Mouse (Mus musculus) erythroblast, embryonic 14.5 days (primary cell): ENCODE data around the gene Prkab2. TPM values are rescaled to one million over a fixed set of nuclear protein-coding genes. Genes with fewer than 3 reads are reported as not detected.

Experiments used
- H3K27me3 ChIP-seq: 2 replicates; pipeline ENCODE4 v1.6.1; 2012; ENCODE audit warnings: inconsistent platforms; ENCODE audit not compliant: control insufficient read depth
- H3K36me3 ChIP-seq: 2 replicates; pipeline ENCODE4 v1.6.1; 2012; ENCODE audit warnings: mild to moderate bottlenecking, inconsistent platforms; ENCODE audit not compliant: control insufficient read depth
- H3K4me1 ChIP-seq: 2 replicates; pipeline ENCODE4 v1.6.1; 2012; ENCODE audit warnings: inconsistent platforms; ENCODE audit not compliant: control insufficient read depth
- H3K4me3 ChIP-seq: replicated peaks from 2 replicates; pipeline ENCODE3; 2012; ENCODE audit warnings: moderate library complexity, mild to moderate bottlenecking, inconsistent platforms
- H3K9me3 ChIP-seq: 2 replicates; pipeline ENCODE4 v1.6.1; 2012; ENCODE audit warnings: low read length, inconsistent platforms, mixed read lengths; ENCODE audit not compliant: control insufficient read depth
- GATA1 ChIP-seq: IDR thresholded peaks from 2 replicates; pipeline ENCODE4 v1.6.1; 2012; ENCODE audit warnings: low read length, inconsistent platforms, mixed read lengths
- TAL1 ChIP-seq: IDR thresholded peaks from 3 replicates; pipeline ENCODE4 v1.6.1; 2012; ENCODE audit warnings: low read length, inconsistent platforms, mixed read lengths
- polyA plus RNA-seq: library from polyadenylated mRNA; stranded (reverse); fragments of >175 nt; gene quantifications from 2 replicates; pipeline ENCODE4 v1.2.3, GENCODE M21; 2012

The Prkab2 gene
- polyA plus RNA-seq, 1 experiment: 0.01 TPM

GRCm38 (mm10) chr3:97624611-97625010, 33.4 kb upstream of the Prkab2 start:
- no peak overlapping the region for H3K4me3 ChIP-seq
- peaks cover 3% of the 10 kb centered on the region; the same call in 1 of the 2 replicates for H3K27me3 ChIP-seq
- no peaks in the 10 kb centered on the region for H3K36me3 ChIP-seq
- no peaks in the 10 kb centered on the region for H3K9me3 ChIP-seq
- H3K4me1 ChIP-seq: peaks cover 14% of the 10 kb centered on the region
- TF ChIP-seq TAL1: no peak
- TF ChIP-seq GATA1: no peak

GRCm38 (mm10) chr3:97627893-97628292, 30.1 kb upstream of the Prkab2 start:
- Histone ChIP-seq H3K36me3 (no peaks in the 10 kb centered on the region; the same call in 1 of the 2 replicates), H3K9me3 (no peaks in the 10 kb centered on the region), H3K4me3 (peak overlapping the region; percentile 65), H3K27me3 (peaks cover 3% of the 10 kb centered on the region; the same call in 1 of the 2 replicates), H3K4me1 (peaks cover 16% of the 10 kb centered on the region)
- TF ChIP-seq GATA1 (no peak), TAL1 (no peak)

GRCm38 (mm10) chr3:97628391-97629001, 29.5 kb upstream of the Prkab2 start, which contains the start of gene Fmo5:
Gene Fmo5 (plus strand): TSS chr3:97628804.
- Histone ChIP-seq H3K4me3 (peak within 1 kb of the TSS; percentile 65), H3K4me1 (peaks cover 16% of the 10 kb centered on the region), H3K27me3 (peaks cover 3% of the 10 kb centered on the region; the same call in 1 of the 2 replicates), H3K36me3 (no peaks in the 10 kb centered on the region; the same call in 1 of the 2 replicates), H3K9me3 (no peaks in the 10 kb centered on the region)
- TF ChIP-seq TAL1 (no peak), GATA1 (no peak)

GRCm38 (mm10) chr3:97629941-97630340, 28.1 kb upstream of the Prkab2 start:
- no peaks in the 10 kb centered on the region for H3K27me3 ChIP-seq
- H3K9me3 ChIP-seq: no peaks in the 10 kb centered on the region
- TF ChIP-seq GATA1: no peak
- no peak for TF ChIP-seq TAL1
- H3K4me1 ChIP-seq: peaks cover 16% of the 10 kb centered on the region
- no peaks in the 10 kb centered on the region; the same call in 1 of the 2 replicates for H3K36me3 ChIP-seq
- no peak overlapping the region for H3K4me3 ChIP-seq

GRCm38 (mm10) chr3:97630746-97631145, 27.2 kb upstream of the Prkab2 start:
- TF ChIP-seq TAL1 (no peak), GATA1 (no peak)
- Histone ChIP-seq H3K9me3 (no peaks in the 10 kb centered on the region), H3K27me3 (no peaks in the 10 kb centered on the region), H3K36me3 (no peaks in the 10 kb centered on the region; the same call in 1 of the 2 replicates), H3K4me1 (peaks cover 16% of the 10 kb centered on the region), H3K4me3 (no peak overlapping the region)

- TF ChIP-seq TAL1 (no peak), GATA1 (no peak)
- Histone ChIP-seq H3K4me1 (peaks cover 16% of the 10 kb centered on the region), H3K27me3 (no peaks in the 10 kb centered on the region), H3K9me3 (no peaks in the 10 kb centered on the region), H3K36me3 (no peaks in the 10 kb centered on the region; the same call in 1 of the 2 replicates), H3K4me3 (no peak overlapping the region)
Observed at GRCm38 (mm10) chr3:97631258-97631860, 26.6 kb upstream of the Prkab2 start.

- Histone ChIP-seq H3K36me3 (no peaks in the 10 kb centered on the region; the same call in 1 of the 2 replicates), H3K27me3 (no peaks in the 10 kb centered on the region), H3K9me3 (no peaks in the 10 kb centered on the region), H3K4me1 (peaks cover 9% of the 10 kb centered on the region), H3K4me3 (no peak overlapping the region)
- TF ChIP-seq GATA1: no peak
- TF ChIP-seq TAL1: no peak
Observed at GRCm38 (mm10) chr3:97633456-97633855, 24.5 kb upstream of the Prkab2 start.

GRCm38 (mm10) chr3:97634288-97634761, 23.7 kb upstream of the Prkab2 start:
- no peak for TF ChIP-seq TAL1
- Histone ChIP-seq H3K36me3 (no peaks in the 10 kb centered on the region; the same call in 1 of the 2 replicates), H3K9me3 (no peaks in the 10 kb centered on the region), H3K4me3 (no peak overlapping the region), H3K27me3 (no peaks in the 10 kb centered on the region), H3K4me1 (0 out of 2 replicates have a peak, but pooled peaks cover 2% of the 10 kb centered on the region)

- TF ChIP-seq TAL1 (no peak), GATA1 (no peak)
- Histone ChIP-seq H3K27me3 (no peaks in the 10 kb centered on the region), H3K9me3 (no peaks in the 10 kb centered on the region), H3K4me1 (no peaks in the 10 kb centered on the region), H3K36me3 (no peaks in the 10 kb centered on the region; the same call in 1 of the 2 replicates), H3K4me3 (no peak overlapping the region)
Observed at GRCm38 (mm10) chr3:97641396-97641795, 16.6 kb upstream of the Prkab2 start.
